Mouse (Mus musculus): Measurements from ENCODE around the gene Gm8720. TPM values are rescaled to one million over a fixed set of nuclear protein-coding genes. Genes with fewer than 3 reads are reported as not detected.

The Gm8720 gene
- not detected for total RNA-seq (2023)

GRCm38 (mm10) chr7:23067356-23067755, at the start of gene Gm8720:
Gm8720 (minus strand) TSS chr7:23067456.

GRCm38 (mm10) chr7:23055240-23055639, 12.0 kb downstream of the Gm8720 start, which contains the start of gene Vmn1r163:
Vmn1r163 (plus strand) TSS chr7:23055540.

DNA sequence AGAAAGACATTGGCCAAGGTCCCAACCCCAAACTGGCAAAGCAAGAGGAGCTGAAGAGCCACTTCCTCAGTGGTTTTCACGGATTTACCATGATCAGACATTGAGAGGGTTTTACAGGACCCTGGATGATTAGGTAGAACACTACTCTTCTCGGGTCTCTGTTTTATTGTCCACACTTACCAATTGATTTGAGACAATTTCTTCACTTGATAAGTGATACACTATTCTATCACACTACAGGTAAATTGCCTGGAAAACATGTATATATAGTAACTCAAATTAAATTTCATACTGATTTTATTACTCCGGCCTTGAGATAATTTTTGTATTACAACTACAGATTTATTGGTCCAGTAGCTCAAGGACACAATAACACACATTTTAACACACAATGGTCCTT, 47.4 kb downstream of the Gm8720 start, which contains the start of gene Gm4216:
Gene Gm4216, minus strand, starts transcription at position 101 of the 400 bp plus-strand sequence.

Other genes with a start within 250 kb of the Gm8720 start
- gene Vmn1r159, start 223.9 kb downstream of the Gm8720 start, total RNA-seq (2023): not detected
- not detected for gene Vmn1r160, start 196.2 kb downstream of the Gm8720 start, total RNA-seq (2023)
- gene Gm4214, start 82.8 kb downstream of the Gm8720 start, total RNA-seq (2023): not detected
- gene Gm4216, start 47.5 kb downstream of the Gm8720 start, total RNA-seq (2023): not detected
- gene Vmn1r163, start 11.9 kb downstream of the Gm8720 start, total RNA-seq (2023): not detected
- not detected for gene Gm10662, start 77.0 kb upstream of the Gm8720 start, total RNA-seq (2023)
- gene Vmn1r165, start 149.9 kb upstream of the Gm8720 start, total RNA-seq (2023): not detected
- not detected for gene Vmn1r166, start 184.2 kb upstream of the Gm8720 start, total RNA-seq (2023)
- not detected for gene Gm6902, start 211.4 kb upstream of the Gm8720 start, total RNA-seq (2023)
- not detected for gene Nlrp4e, start 233.7 kb upstream of the Gm8720 start, total RNA-seq (2023)